ENCODE assay signal across 10 mouse cellular contexts in the genomic region with DNA sequence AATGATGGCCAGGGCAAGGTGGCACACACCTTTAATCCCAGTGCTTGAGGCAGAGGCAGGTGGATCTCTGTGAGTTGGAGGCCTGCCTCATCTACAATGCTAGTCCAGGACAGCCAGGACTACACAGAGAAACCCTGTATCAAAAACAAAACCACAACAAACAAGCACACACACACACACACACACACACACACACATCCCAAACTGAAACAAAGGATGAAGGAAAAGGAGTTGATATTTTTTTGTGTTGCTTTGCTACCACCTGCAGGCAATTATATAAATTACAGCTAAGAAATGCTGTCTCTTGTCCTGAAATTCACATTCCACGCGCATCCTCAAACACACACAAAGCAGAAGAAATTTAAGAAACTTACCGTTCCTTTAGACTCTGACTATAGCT. TPM values are rescaled to one million over a fixed set of nuclear protein-coding genes. Genes with fewer than 3 reads are reported as not detected.
DNase-seq lines count a peak whose midpoint lies in the region; ATAC-seq and TF ChIP-seq lines count a peak whose summit lies in the region.
"Had no signal": no experiment of that assay in that cellular context is flagged by ENCODE, and none has a peak within 500 bp of the region (broad histone marks: within the 10 kb centered on the region; RNA-seq: fewer than 3 reads in every experiment).

No protein-coding gene starts in this region.

- H3K9ac ChIP-seq in forebrain, embryonic 12.5 days: no peak overlapping the region
- no peak overlapping the region for H3K9ac ChIP-seq in forebrain, embryonic 16.5 days (replicated peaks; ENCODE audit: low read depth, low read length)
- H3K9ac ChIP-seq in CH12.LX (ENCODE audit: insufficient read depth, low read depth): no peak overlapping the region
- H3K9ac ChIP-seq: heart, embryonic 15.5 days had no signal

- peaks cover 4% of the 10 kb centered on the region; the same call in 1 of the 2 replicates for H3K36me3 ChIP-seq in forebrain, embryonic 12.5 days (replicated peaks)
- no peaks in the 10 kb centered on the region for H3K36me3 ChIP-seq in forebrain, embryonic 16.5 days (ENCODE audit: control insufficient read depth, insufficient read depth)
- H3K36me3 ChIP-seq in CH12.LX (replicated peaks in 1 of 2; ENCODE audit: control insufficient read depth in 1 of 2, insufficient read depth in 1 of 2, low read length in 1 of 2): peaks cover 2 to 12% of the 10 kb centered on the region in 2 experiments
- H3K36me3 ChIP-seq: heart, embryonic 15.5 days had no signal

- 0 out of 2 replicates have a peak, but pooled peaks have one; percentile 27 for ATAC-seq in forebrain, embryonic 12.5 days (ENCODE audit: low FRiP score)
- no peak for ATAC-seq in forebrain, embryonic 16.5 days

- no peak overlapping the region for H3K4me3 ChIP-seq in forebrain, embryonic 12.5 days (replicated peaks)
- H3K4me3 ChIP-seq in forebrain, embryonic 16.5 days (replicated peaks; ENCODE audit: low read length): no peak overlapping the region
- no peak overlapping the region for H3K4me3 ChIP-seq in left cerebral cortex, adult 2 months
- no peak overlapping the region for H3K4me3 ChIP-seq in CH12.LX (replicated peaks in 1 of 3; ENCODE audit: low read depth in 2 of 3, low read length in 2 of 3, poor library complexity in 1 of 3)
- H3K4me3 ChIP-seq: erythroblast, embryonic 14.5 days; heart, embryonic 15.5 days had no signal

- 80% methylated on average over 3 of the region's 3 CpGs for WGBS in forebrain, embryonic 12.5 days
- WGBS in forebrain, embryonic 16.5 days: 59% methylated on average over 3 of the region's 3 CpGs

- H3K79me2 ChIP-seq in CH12.LX (replicated peaks; ENCODE audit: control insufficient read depth, extremely low read depth, insufficient read depth, poor library complexity, severe bottlenecking): no peaks in the 10 kb centered on the region

- peak; percentile 13 for TF ChIP-seq RAD21 in CH12.LX (IDR thresholded peaks at IDR 0.05; ENCODE audit: low read depth, low read length)

- intact Hi-C loops in left cerebral cortex, adult 2 months (cut with DNase I): no loop called here

- TF ChIP-seq EP300 in CH12.LX (IDR thresholded peaks at IDR 0.05; ENCODE audit: low read length): no peak

- DNase-seq in left cerebral cortex, adult 2 months (ENCODE audit: extremely low spot score in 1 of 2, low spot score in 2 of 2): no peak
- DNase-seq in left cerebral cortex, adult 18-20 months (ENCODE audit: low spot score in 2 of 2): no peak
- DNase-seq in CH12.LX (ENCODE audit: extremely low read depth): no peak
- DNase-seq in brain, adult 2 months (ENCODE audit: low read depth, low spot score): peak; percentile 27
- no peak for DNase-seq in natural killer cell, adult 2 months (ENCODE audit: low spot score in 2 of 2)
- DNase-seq in cerebellum, adult 9-11 months: no peak

- no peaks in the 10 kb centered on the region for H3K4me1 ChIP-seq in forebrain, embryonic 12.5 days
- H3K4me1 ChIP-seq in forebrain, embryonic 16.5 days (replicated peaks; ENCODE audit: control insufficient read depth, insufficient read depth, low read length): no peaks in the 10 kb centered on the region
- H3K4me1 ChIP-seq in CH12.LX (ENCODE audit: control insufficient read depth in 1 of 2, insufficient read depth in 2 of 2): peaks cover 0 to 8% of the 10 kb centered on the region in 2 experiments; a peak in 1 of 4 replicates
- H3K4me1 ChIP-seq: heart, embryonic 15.5 days had no signal

- no peak overlapping the region for H3K4me2 ChIP-seq in forebrain, embryonic 12.5 days
- no peak overlapping the region for H3K4me2 ChIP-seq in forebrain, embryonic 16.5 days (ENCODE audit: low read length)
- no peak overlapping the region for H3K4me2 ChIP-seq in CH12.LX (ENCODE audit: insufficient read depth, low read depth, poor library complexity, severe bottlenecking)
- H3K4me2 ChIP-seq: heart, embryonic 15.5 days had no signal

- TF ChIP-seq POLR2A in CH12.LX (IDR thresholded peaks at IDR 0.05; ENCODE audit: low read depth, low read length): no peak

- peaks cover 3% of the 10 kb centered on the region; the same call in 1 of the 2 replicates for H3K27me3 ChIP-seq in forebrain, embryonic 12.5 days
- H3K27me3 ChIP-seq in forebrain, embryonic 16.5 days (replicated peaks; ENCODE audit: control insufficient read depth, insufficient read depth, low read length): no peaks in the 10 kb centered on the region
- no peaks in the 10 kb centered on the region for H3K27me3 ChIP-seq in CH12.LX (replicated peaks)
- H3K27me3 ChIP-seq: heart, embryonic 15.5 days had no signal

- in situ Hi-C loops in CH12.LX (cut with MboI; ENCODE audit: low pct_ligation_motif_present, low pct_unique_long_range_greater_than_20kb, low sequenced_read_pairs): no loop called here

- dilution Hi-C loops in CH12.LX (cut with MboI; ENCODE audit: extremely low pct_ligation_motif_present, extremely low pct_unique_long_range_greater_than_20kb, low sequenced_read_pairs): no loop called here

- no peak overlapping the region for H3K27ac ChIP-seq in forebrain, embryonic 12.5 days
- H3K27ac ChIP-seq in forebrain, embryonic 16.5 days (ENCODE audit: low read length): no peak overlapping the region
- H3K27ac ChIP-seq in left cerebral cortex, adult 2 months: no peak overlapping the region
- no peak overlapping the region for H3K27ac ChIP-seq in CH12.LX (ENCODE audit: insufficient read depth, low read depth)
- H3K27ac ChIP-seq: heart, embryonic 15.5 days had no signal

- H3K9me3 ChIP-seq in forebrain, embryonic 12.5 days: no peaks in the 10 kb centered on the region
- H3K9me3 ChIP-seq in forebrain, embryonic 16.5 days (ENCODE audit: control insufficient read depth, low read length): no peaks in the 10 kb centered on the region
- no peaks in the 10 kb centered on the region for H3K9me3 ChIP-seq in CH12.LX (replicated peaks; ENCODE audit: low read length)
- H3K9me3 ChIP-seq: heart, embryonic 15.5 days had no signal

- peak; percentile 43 for TF ChIP-seq CTCF in left cerebral cortex, adult 2 months (IDR thresholded peaks at IDR 0.05)
- TF ChIP-seq CTCF in CH12.LX (conservative IDR thresholded peaks at IDR 0.05 in 1 of 2, IDR thresholded peaks at IDR 0.05 in 1 of 2; ENCODE audit: low read depth in 2 of 2, low read length in 2 of 2): peak in 1 of 2 experiments; percentile 30; a peak in 2 of 4 replicates

TF ChIP-seq in CH12.LX, 34 proteins besides CTCF, POLR2A, EP300 and RAD21:
- TF ChIP-seq MAX (IDR thresholded peaks at IDR 0.05; ENCODE audit: low read length) (no peak), SMC3 (IDR thresholded peaks at IDR 0.05; ENCODE audit: low read depth, low read length) (no peak), JUND (conservative IDR thresholded peaks at IDR 0.05; ENCODE audit: low read depth, low read length) (no peak), ZC3H11A (IDR thresholded peaks at IDR 0.05; ENCODE audit: low read depth, low read length) (no peak), KAT2A (IDR thresholded peaks at IDR 0.05; ENCODE audit: insufficient replicate concordance, low read length) (no peak), ELF1 (IDR thresholded peaks at IDR 0.05; ENCODE audit: low read depth, low read length) (no peak), IRF4 (IDR thresholded peaks at IDR 0.05; ENCODE audit: low read depth, low read length) (no peak), MYC (IDR thresholded peaks at IDR 0.05; ENCODE audit: low read depth, low read length) (no peak), UBTF (IDR thresholded peaks at IDR 0.05; ENCODE audit: low read depth, low read length) (no peak), E2F4 (IDR thresholded peaks at IDR 0.05; ENCODE audit: insufficient replicate concordance, low read depth, low read length) (no peak), MEF2A (IDR thresholded peaks at IDR 0.05; ENCODE audit: borderline replicate concordance, low read depth, low read length) (no peak), NELFE (IDR thresholded peaks at IDR 0.05; ENCODE audit: low read depth, low read length) (no peak), BHLHE40 (IDR thresholded peaks at IDR 0.05; ENCODE audit: low read depth, low read length) (no peak)

RNA-seq across cellular contexts. Expression of a gene that starts 41.9 kb away (rescaled TPM):
- 60.3 and 62.8 TPM in 2 replicates for polyA plus RNA-seq in forebrain, embryonic 12.5 days (2016; fragmentation: Nextera tagmentation; extraction: Ambion mirVana)
- polyA plus RNA-seq in forebrain, embryonic 16.5 days (2015; fragmentation: Nextera tagmentation; extraction: Ambion mirVana): 34.8 and 35.6 TPM in 2 replicates
- total RNA-seq in left cerebral cortex, adult 2 months (2021): 10 to 100 TPM; 17.2 to 18.5 TPM
- 10 to 100 TPM; 16.2 to 21.3 TPM for total RNA-seq in left cerebral cortex, adult 18-20 months (2021)
- total RNA-seq in CH12.LX (2012; rRNA removed) (30.9 and 41.3 TPM in 2 replicates), CH12.LX (2014; rRNA removed) (56.1 and 57.1 TPM in 2 replicates)
- 59.4 and 71.4 TPM in 2 replicates for polyA plus RNA-seq in CH12.LX (2012; ENCODE audit: insufficient read length, low read depth)
